Mouse (Mus musculus) NIH3T3 (cell line): ENCODE measurements at regions not wholly inside any gene's neighbourhood (a gene's known extent, or its start where the extent isn't known, plus 50 kb on each side); places are given as distances from the start of the nearest gene placed in this dataset.

Experiments
- DNase-seq: peaks from one replicate; pipeline ENCODE4 v3.0.0-alpha.2; 2012; ENCODE audit warnings: low read depth

DNA sequence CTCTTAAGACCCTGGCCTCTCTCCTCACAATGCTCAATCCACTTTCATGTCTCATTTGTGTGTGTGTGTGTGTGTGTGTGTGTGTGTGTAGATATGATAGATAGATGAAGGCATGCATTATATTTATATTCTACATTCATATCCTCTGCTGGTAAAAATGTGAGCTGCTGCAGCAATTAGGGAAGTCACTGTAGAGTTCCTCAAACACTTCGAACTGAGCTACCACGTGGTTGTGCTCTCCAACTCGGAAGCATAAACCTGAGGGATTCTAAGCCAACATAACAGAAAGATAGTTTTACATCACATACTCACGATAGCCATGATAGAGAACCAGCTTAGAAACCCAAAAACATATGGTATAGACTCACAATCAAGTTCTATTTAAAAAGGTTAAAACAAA, 565.5 kb upstream of the B3galt2 start:
- no peak for DNase-seq

DNA sequence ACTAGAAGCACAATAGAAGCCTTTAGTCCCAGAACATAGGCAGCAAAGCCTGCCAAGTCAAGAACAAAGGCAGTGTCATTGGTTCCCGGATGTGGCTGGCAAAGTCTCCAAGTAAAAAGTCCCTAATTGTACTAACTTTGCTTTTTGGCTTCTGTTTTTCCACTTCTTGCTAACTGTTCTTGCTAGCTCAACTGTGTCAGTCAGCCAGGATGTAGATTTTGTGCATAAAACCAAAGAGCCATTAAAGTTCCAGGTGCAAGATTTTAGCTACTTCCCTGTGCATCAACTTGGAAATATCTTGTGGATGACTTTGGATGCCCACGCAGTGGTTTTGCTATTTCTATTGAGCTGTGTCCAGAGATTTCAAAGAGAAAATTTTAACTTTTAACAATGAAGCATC, 560.0 kb upstream of the B3galt2 start:
- no peak for DNase-seq

DNA sequence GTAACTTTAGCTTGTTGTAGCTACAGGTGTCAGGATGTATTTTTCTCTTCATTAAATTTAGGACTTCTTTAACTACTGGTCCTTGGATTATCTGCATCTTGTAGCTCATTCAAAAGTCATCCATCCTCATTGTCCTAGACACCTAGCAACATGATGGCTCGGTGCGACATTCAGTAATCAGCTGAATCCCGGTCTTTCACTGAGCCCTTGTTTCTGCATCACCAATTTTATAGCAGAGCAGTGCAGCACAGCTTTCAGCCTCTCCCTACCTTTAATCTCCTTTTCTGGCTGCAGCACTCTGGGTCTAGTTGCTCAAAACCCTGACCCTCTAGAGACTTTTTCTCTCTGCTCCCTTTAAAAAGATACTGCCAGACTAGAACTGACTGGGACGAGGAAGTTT, 543.6 kb upstream of the B3galt2 start:
- no peak for DNase-seq

DNA sequence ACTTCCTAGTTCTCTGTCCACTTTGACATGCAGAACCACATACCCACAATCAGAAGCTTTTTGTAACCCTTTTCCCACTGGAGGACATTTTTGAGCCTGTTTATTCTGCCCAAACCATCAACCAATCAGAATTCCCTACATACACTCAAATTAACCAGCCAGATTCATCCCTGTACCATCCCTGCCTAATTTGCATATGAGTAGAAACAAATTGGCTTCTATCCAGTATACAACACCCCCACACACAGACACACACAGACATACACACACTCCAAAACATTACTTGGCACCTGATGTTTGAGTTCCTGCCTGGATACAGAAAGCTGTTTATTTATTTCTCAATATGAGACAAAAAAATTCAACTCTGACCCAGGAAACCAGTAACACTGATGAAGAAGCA, 542.2 kb upstream of the B3galt2 start:
- DNase-seq: no peak

DNA sequence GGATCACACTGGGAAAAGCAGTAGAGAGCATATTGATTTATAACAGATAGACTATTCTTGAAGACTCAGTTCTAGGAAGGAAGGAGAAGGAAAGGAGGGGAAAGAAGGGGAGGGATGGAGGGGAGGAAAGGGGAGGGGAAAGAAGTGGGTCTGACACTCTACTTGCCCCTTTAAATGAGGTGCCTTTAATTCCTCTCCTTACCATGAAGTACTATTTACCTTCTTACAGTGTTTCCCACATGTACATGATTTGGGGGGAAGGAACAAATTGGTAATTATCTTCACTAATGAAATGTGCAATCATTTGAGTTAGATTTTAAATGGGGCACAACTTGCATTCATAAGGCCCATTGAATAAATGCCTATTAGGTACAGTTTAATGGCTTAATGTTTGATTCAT, 518.3 kb upstream of the B3galt2 start:
- no peak for DNase-seq

DNA sequence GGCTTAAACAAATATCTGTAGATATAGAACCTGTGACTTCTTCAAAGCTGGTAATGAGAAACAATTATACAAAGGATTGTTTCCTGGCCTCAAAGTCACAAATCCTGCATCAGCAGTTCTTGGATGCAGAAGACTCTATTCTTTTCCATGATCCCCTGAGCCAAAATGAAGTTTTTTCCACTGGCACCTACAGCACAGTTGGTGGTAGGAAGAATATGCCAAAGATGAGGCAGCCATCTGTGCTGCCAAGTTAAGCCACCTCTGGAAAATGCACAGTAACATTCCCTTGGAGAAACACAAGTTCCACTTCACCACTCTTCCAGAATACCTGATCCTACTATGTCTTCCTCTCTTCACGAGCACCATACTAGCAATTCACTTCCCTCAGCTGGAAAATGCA, 510.2 kb upstream of the B3galt2 start:
- DNase-seq: no peak

DNA sequence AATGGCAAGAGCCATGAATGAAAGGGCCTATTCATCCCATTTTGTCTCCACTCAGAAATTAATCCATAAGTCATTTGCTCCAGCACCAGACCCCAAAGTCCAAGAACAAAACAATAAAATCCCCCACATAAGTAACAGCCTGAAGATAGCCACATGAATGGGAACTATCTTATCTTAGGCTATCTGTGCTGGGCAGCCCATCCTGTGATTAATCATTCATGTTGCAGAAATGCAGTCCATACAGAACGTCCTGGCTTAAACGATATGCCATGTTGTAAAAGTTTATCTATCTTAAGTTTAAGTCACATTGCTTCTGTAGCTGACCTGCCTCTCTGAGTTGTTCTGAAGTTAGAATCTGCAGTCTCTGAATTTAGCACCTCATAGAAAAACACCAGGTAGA, 507.7 kb upstream of the B3galt2 start:
- no peak for DNase-seq

DNA sequence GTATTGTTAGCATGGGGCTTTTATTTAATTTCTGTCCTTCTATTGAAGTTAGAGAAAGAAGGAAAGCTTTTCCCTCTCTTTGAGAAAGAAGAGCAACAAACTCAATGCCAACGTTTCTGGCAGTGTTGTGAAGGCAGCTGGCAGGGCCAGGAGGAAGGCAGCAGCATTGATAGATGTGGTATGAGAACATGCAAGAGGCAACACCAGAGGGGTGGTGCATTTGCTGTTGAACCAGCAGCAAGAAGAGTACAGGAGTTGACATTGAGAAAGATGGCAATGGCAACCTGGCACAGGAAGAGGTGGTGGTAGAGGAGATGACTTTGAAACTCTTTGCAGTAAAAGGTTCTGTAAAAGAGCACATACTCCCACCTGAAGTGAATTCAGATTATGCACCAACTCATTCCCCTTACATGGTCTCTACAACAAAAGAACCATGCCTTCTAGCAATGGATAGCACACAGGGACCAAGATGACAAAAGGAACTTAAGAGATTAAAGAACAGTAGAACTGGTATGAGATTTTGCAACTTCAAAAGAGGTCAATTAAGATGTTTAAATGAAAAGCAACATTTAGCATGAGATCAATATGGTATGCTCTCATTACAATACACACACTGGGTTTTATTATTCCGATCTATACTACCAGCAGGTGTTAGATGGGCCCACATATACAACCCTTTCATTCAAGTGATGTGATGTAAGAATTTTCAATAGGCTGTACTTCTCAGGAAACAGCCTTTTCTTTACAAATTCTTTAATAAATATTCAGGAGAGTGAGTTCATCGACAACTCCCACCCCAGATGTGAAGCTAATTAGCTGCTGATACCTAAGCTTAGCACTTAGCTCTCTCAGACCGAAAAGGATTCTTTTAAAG, 495.1 kb upstream of the B3galt2 start:
- DNase-seq: no peak

DNA sequence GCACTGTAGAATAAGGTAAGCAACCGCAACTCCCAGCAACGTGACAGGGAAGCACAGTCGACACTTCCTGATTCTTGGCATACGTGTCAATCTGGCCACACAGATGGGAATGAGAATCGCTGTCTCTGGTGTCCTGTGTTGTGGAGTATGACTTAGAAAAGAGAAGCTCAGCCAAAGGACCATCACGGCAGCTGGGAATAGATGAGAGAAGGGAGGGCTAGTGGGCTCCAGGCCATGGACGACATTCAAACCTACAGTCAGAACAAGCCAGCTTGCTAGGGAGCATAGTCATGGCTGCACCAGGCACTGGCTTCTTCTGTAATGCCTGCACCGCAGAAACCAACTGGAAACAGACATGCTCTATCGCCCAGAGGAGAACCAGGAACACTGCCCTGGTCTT, 469.2 kb upstream of the B3galt2 start:
- DNase-seq: no peak

DNA sequence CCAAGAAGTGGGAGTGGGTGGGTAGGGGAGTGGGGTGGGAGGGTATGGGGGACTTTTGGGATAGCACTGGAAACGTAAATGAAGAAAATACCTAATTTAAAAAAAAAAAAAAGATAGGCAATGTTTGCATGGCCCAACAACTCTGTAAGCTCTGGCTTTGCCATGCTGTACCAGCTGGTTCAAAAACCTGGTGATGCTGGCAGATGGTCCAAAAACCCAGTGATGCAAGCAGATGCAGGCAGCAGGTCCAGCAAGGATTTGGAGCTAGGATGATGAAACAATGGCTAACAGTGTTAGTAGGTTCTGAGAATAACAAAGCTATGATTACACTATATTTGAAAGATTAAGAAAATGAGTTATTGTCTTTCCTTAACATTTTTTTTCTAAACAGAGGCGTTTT, 466.6 kb upstream of the B3galt2 start:
- DNase-seq: no peak

DNA sequence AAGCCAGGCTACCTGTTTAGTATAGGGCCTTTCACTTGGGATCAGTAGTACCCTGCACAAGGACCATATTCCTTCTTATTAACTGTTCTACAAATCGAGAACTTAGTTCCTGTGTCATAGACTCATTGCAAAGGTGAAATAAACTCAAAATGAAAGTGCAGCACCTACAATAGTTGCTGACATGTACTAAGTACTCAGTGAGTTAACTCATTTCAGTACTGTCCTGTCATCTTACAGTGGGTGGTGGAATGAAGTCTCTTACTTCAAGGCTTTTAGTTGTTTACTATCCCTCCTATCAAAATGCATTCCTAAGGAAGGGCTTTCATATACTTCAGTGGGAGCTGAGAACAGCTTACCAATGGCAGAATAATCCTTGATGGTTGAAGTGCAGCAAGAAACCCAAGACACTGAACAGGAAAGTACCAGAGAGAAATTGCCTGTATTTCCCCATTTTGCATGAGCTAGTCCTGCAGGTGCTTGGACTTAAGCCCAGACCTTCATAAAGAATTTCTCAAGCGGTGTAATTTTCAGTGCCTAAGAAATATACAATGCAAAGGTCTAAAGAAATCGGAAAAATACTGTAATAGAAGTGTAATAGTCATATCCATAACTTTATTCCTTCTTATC, 448.2 kb upstream of the B3galt2 start:
- DNase-seq: no peak

DNA sequence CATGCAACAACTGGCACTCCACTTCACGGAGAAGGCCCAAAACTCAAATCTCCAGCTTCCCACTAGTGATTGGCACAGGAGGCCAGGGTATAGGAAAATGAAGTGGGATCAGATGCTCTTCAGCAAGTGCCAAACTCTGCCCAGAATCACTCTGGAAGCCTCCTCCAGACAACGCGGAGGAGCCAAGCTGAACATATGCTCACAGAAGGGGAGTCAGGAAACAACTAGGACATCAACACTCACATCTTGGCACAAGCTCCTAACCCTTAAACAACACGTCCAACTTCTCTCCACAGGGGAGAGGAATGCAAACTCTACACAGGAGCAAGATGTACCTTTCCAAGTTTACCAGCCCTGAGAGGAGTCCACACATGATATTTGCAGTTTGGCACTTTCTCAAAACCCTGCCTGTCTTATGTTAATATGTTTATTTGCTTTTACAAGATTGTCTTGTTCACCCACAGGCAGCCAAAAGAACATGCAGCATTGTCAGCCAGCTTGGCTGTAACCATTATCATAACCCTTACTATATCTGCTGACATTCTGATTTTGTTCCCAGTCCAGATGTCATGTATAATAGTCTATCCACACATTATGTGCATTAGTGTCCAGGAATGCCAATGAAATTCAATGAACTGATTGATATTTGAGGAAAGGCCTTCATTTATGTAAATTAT, 440.1 kb upstream of the B3galt2 start:
- no peak for DNase-seq

DNA sequence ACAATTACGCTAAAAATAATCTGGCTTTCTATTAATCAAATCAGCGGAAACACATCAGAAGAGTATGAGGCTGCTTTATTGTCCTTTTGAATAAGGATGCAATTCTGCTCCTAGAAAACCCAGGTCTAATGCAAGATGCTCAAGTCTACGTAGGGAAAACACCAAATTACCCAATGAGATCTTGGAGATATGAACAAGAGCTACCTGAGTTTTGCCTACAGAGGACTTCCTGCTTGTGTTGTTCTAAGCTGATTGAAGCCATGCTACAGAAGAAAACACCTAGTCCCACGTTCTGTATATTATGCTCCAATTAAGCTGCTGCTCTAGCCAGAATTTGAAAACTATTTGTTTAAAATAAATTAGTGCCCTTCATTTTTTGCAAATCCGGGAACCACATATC, 439.5 kb upstream of the B3galt2 start:
- no peak for DNase-seq

DNA sequence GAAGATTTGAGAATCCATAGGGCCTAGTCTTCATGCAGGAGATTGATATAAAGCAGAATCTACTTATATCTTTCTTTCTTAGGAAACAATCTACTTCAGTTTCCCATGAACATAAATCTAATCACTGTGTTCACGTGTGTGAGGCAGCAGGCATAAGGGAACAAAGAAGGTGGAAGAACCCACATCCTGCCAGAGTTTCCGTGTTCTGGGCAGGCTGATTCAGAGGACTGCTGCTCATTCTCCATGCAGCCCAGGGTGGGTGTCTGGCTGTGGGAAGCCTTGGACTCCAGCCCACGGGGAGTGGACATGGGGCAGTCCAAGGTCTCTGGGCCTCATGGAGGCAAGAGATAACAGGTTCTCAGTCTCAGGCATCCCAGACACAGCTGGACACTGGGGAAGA, 438.3 kb upstream of the B3galt2 start:
- DNase-seq: no peak

DNA sequence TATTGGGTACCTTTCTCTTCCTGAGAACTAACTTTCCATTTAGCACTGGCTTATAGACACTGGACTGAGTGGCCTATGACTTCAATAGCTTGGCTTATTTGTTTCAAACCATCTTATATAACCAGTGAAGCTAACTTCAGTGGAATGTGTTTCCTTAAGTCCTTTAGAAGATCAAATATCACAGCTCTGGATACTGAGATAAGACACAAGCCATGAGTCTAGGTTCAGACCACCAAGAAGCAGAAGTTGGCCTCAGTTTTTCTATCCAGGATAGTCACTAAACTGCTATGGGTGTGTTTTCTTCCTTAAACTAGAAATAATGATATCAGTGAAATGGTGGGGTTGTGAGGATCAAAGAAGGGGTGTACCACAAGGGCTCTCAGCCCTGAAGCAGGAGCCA, 436.4 kb upstream of the B3galt2 start:
- DNase-seq: no peak

DNA sequence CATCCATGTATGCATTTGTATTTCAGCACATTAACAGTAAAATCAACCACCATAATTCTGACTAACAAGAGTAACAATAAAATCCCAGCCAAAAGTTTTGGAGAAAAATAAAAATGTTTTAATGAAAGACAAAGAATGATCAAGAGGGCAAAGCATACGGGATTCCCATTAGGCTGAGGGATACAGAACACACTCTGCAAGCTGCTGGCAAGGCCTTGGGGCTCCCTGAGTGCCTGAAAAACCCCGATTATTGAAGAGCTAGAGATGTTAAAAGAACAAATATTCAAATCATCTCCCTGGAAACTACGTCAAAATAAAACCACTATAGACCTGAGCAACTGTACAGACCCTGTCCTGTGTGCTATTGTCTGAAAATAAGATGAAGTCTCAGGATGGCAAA, 433.5 kb upstream of the B3galt2 start:
- DNase-seq: no peak

DNA sequence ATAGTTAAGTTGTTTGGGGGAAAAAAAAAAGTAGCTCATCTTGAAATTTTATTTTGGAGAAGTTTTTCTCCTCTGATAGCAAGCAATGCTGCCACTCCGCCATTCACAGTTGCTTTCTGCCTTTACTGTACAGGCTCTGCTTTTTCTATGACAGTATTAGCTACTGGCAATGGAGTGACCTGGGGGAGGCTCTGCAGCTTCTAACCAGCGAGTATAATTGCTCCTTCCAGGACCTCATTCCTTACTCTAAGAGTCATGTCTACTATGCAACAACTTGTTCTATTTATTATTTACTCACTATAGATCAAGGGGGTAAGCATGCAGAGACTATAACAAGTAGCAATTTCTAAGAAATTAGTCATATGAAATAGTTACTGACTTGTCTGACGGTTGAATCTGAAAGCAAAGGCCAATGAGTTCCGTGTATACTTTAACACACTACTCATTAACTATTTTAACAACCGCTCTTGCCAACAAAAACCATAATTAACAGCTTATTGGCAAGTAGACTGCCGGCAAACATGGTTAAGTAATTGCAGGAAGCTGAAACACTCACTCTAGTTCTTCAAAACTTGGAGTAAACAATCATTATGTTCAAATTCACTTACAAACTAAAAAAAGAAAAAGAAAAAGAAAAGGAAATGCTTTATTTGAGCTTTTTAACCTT, 432.9 kb upstream of the B3galt2 start:
- DNase-seq: no peak

DNA sequence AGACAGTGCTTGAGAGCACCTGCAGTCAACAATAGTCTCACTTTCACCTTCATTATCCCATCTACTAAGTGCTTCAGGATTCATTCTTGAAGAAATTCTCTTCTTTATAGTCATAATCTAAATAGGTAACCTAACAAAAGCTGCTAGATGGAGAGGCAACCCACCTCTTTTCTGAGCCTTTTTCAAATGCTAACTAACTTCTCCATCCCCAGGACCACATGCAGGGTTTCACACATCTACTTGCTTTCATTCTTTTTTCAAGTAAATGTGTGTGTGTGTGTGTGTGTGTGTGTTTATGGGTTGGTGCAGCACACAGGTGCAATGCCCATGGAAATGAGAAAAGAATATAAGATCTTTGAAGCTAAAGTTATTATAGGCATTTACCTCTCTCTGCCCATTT, 423.1 kb upstream of the B3galt2 start:
- DNase-seq: no peak

DNA sequence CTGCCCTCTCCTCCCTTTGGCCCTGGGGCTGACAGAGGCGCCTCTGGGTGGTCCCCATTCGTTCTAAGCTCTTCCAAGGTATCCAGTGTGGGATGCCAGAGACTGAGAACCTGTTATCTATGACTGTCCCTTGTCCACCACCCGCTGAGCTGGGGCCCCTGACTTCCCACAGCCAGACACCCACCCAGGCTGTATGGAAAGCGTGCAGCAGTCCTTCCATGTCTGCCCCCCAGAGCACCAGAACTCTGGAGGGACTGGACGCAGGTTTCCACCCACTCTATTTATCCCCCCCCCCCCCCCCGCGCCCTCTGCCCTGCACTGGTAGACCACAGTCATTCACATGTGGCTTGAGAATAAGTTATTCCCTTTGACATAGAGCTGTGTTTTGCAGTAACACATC, 408.5 kb upstream of the B3galt2 start:
- no peak for DNase-seq

DNA sequence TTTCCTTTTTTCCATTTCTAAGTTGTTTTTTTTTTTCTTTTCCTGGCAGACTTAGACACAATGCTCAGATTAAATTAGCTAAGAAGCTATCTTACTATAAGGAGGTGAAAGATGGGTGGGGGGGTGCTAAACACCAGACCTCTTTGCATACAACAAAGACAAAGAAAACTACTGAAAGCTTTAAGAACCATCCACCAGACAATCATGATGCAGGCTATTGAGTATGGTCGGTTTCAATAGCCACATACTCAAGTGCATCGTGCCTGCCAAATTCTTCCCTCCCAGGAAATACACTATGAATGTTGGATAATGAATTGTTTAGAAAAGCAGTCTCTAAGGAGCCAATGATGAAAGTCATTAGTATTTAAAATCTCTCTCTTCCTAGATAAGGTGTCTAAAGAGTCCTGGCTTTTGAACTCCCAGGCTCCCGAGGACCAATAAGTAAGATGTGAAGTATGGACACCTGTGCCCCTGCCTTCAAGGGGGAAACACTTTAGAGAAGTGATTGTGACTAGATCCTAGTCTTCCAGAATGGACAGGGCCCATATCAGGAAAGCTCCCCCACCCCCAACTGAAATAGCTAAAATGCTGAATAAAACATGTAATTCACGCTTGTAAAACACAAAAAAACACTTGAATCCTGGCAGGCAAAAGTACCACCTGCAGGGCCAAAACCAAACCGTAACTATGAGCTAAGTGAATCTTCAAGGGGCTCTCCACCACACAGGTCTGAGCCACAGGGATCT, 381.8 kb upstream of the B3galt2 start:
- DNase-seq: no peak

DNA sequence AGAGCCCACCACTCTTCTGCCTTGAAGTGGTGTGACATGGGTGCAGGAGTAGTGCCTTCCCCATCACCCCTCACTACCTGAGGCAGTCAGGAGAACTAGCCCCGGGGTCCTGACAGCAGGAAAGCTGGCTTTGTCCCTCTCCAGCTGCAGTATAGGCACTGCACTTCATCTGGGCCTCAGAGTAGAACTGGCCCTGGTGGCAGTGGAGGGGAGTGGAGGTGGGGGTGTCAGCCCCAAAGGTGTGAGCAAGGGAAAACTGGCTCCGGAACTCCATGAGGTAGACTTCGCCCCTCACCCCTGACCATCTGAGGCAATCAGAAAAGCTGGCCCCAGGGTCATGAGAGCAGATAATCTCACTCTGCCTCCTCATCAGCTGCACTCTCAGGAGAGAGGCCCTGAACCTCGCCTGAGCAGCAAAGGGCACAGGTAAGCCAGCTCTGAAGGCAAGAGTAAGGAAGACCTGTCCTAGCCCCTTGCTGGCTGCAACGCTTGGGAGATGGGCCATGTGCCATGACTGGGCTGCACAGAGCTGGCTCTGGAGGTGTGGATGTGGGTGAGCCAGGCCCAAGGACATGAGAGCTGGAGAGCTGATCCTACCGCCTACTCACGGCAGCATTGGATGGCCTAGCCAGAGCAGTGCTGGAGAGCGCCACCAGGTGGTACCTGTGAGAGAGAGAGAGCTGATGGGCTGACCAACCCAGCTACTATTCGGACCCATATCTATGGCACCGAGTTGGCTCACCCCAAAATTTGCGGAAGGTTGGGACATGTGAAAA, 377.0 kb upstream of the B3galt2 start:
- DNase-seq: no peak
